Mouse (Mus musculus) liver, adult 2 months (tissue): ENCODE measurements at regions not wholly inside any gene's neighbourhood (a gene's known extent, or its start where the extent isn't known, plus 50 kb on each side); places are given as distances from the start of the nearest gene placed in this dataset.
A peak's percentile ranks its signal among the peaks of the same experiment; 100 is the strongest.

Experiments
- DNase-seq: peaks from one replicate; pipeline ENCODE4 v3.0.0-alpha.2; 2011; ENCODE audit warnings: low read depth, low spot score; ENCODE audit errors: extremely low read depth
- H3K27ac ChIP-seq: fragments of 200-500 bp; replicated peaks from 2 replicates; pipeline ENCODE4 v1.5.1; 2012; ENCODE audit warnings: low read depth, mild to moderate bottlenecking, control low read depth, inconsistent platforms, low read length; ENCODE audit not compliant: insufficient read depth
- H3K27me3 ChIP-seq: fragments of 200-500 bp; 2 replicates; pipeline ENCODE4 v1.6.1; 2012; ENCODE audit warnings: mild to moderate bottlenecking, moderate library complexity, low read length, inconsistent platforms; ENCODE audit not compliant: control insufficient read depth, insufficient read depth
- H3K36me3 ChIP-seq: fragments of 200-500 bp; 2 replicates; pipeline ENCODE4 v1.6.1; 2012; ENCODE audit warnings: low read length, inconsistent platforms; ENCODE audit not compliant: control insufficient read depth, insufficient read depth
- H3K4me1 ChIP-seq: fragments of 200-500 bp; 2 replicates; pipeline ENCODE4 v1.6.1; 2011; ENCODE audit warnings: low read length; ENCODE audit not compliant: control insufficient read depth, insufficient read depth
- H3K4me3 ChIP-seq: fragments of 200-500 bp; 2 replicates; pipeline ENCODE4 v1.5.1; 2011; ENCODE audit warnings: low read depth, mild to moderate bottlenecking, control low read depth, low read length, moderate library complexity; ENCODE audit not compliant: insufficient read depth
- H3K79me2 ChIP-seq: fragments of 200-500 bp; 2 replicates; pipeline ENCODE4 v1.6.1; 2012; ENCODE audit warnings: inconsistent platforms, mild to moderate bottlenecking, low read length, moderate library complexity; ENCODE audit not compliant: control insufficient read depth, insufficient read depth
- H3K9ac ChIP-seq: fragments of 200-500 bp; 2 replicates; pipeline ENCODE4 v1.6.1; 2012; ENCODE audit warnings: low read depth, mild to moderate bottlenecking, control low read depth, inconsistent platforms, low read length
- CTCF ChIP-seq: fragments of 200-500 bp; IDR thresholded peaks from 2 replicates; pipeline ENCODE4 v1.5.1; 2011; ENCODE audit warnings: low read depth, low read length, control low read depth
- POLR2A ChIP-seq: fragments of 200-500 bp; IDR thresholded peaks from 2 replicates; pipeline ENCODE4 v1.6.1; 2011; ENCODE audit warnings: low read length, control low read depth; ENCODE audit not compliant: insufficient read depth; ENCODE audit errors: extremely low read depth
- WGBS: fragments of 180-500 bp; shearing (Covaris S2); methylation state at CpG from one replicate; pipeline ENCODE4 v1.1.7; 2018; 5-methylcytosine and 5-hydroxymethylcytosine counted together

GRCm38 (mm10) chr1:177623304-177623726, 106.3 kb upstream of the 1700016C15Rik start:
- H3K4me3 ChIP-seq: no peak overlapping the region
- DNase-seq: peak; percentile 8
- H3K4me1 ChIP-seq: no peaks in the 10 kb centered on the region
- WGBS: 60% methylated on average over 6 of the region's 6 CpGs
- no peak overlapping the region for H3K27ac ChIP-seq
- no peaks in the 10 kb centered on the region for H3K27me3 ChIP-seq
- no peaks in the 10 kb centered on the region for H3K36me3 ChIP-seq
- TF ChIP-seq CTCF: no peak
- no peak for TF ChIP-seq POLR2A
- H3K79me2 ChIP-seq: no peaks in the 10 kb centered on the region
- H3K9ac ChIP-seq: no peak overlapping the region

- Histone ChIP-seq H3K9ac (no peak overlapping the region), H3K36me3 (no peaks in the 10 kb centered on the region), H3K79me2 (no peaks in the 10 kb centered on the region), H3K27ac (no peak overlapping the region), H3K27me3 (no peaks in the 10 kb centered on the region), H3K4me3 (no peak overlapping the region), H3K4me1 (no peaks in the 10 kb centered on the region)
- no peak for DNase-seq
- no peak for TF ChIP-seq CTCF
- no peak for TF ChIP-seq POLR2A
- 72% methylated on average over 6 of the region's 6 CpGs for WGBS
These were observed 105.9 kb upstream of the 1700016C15Rik start for GRCm38 (mm10) chr1:177623735-177624134.

- H3K4me3 ChIP-seq: no peak overlapping the region
- H3K27ac ChIP-seq: no peak overlapping the region
- H3K9ac ChIP-seq: no peak overlapping the region
- no peaks in the 10 kb centered on the region for H3K79me2 ChIP-seq
- H3K27me3 ChIP-seq: no peaks in the 10 kb centered on the region
- no peak for DNase-seq
- no peaks in the 10 kb centered on the region for H3K36me3 ChIP-seq
- 89% methylated on average over 4 of the region's 4 CpGs for WGBS
- TF ChIP-seq CTCF: no peak
- no peak for TF ChIP-seq POLR2A
- H3K4me1 ChIP-seq: no peaks in the 10 kb centered on the region
These were observed 101.8 kb upstream of the 1700016C15Rik start for GRCm38 (mm10) chr1:177627814-177628213.

- Histone ChIP-seq H3K27ac (no peak overlapping the region), H3K9ac (no peak overlapping the region), H3K4me3 (no peak overlapping the region), H3K27me3 (no peaks in the 10 kb centered on the region), H3K79me2 (no peaks in the 10 kb centered on the region), H3K36me3 (no peaks in the 10 kb centered on the region), H3K4me1 (no peaks in the 10 kb centered on the region)
- 82% methylated on average over 9 of the region's 9 CpGs for WGBS
- TF ChIP-seq CTCF (no peak), POLR2A (no peak)
- no peak for DNase-seq
These were observed 95.5 kb upstream of the 1700016C15Rik start for GRCm38 (mm10) chr1:177633966-177634602.

- Histone ChIP-seq H3K27ac (no peak overlapping the region), H3K27me3 (no peaks in the 10 kb centered on the region), H3K79me2 (no peaks in the 10 kb centered on the region), H3K9ac (no peak overlapping the region), H3K4me1 (no peaks in the 10 kb centered on the region), H3K4me3 (no peak overlapping the region), H3K36me3 (no peaks in the 10 kb centered on the region)
- TF ChIP-seq CTCF (no peak), POLR2A (no peak)
- no peak for DNase-seq
- WGBS: 78% methylated on average over 9 of the region's 9 CpGs
These were observed 92.6 kb upstream of the 1700016C15Rik start for GRCm38 (mm10) chr1:177637061-177637460.

- Histone ChIP-seq H3K36me3 (no peaks in the 10 kb centered on the region), H3K27me3 (no peaks in the 10 kb centered on the region), H3K4me3 (no peak overlapping the region), H3K4me1 (no peaks in the 10 kb centered on the region), H3K79me2 (no peaks in the 10 kb centered on the region), H3K27ac (no peak overlapping the region), H3K9ac (no peak overlapping the region)
- 92% methylated on average over 10 of the region's 10 CpGs for WGBS
- TF ChIP-seq CTCF: no peak
- TF ChIP-seq POLR2A: no peak
- DNase-seq: no peak
These were observed 91.2 kb upstream of the 1700016C15Rik start for GRCm38 (mm10) chr1:177638381-177638780.
